Mouse (Mus musculus) adrenal gland, adult 8-10 months (tissue): Measurements from ENCODE around the gene Pdx1. TPM values are rescaled to one million over a fixed set of nuclear protein-coding genes. Genes with fewer than 3 reads are reported as not detected.
A peak's percentile ranks its signal among the peaks of the same experiment; 100 is the strongest.

Source experiments
- DNase-seq: peaks from one replicate; pipeline ENCODE4 v3.0.0; 2022
- total RNA-seq, 4 experiments: library from RNA; stranded (reverse); gene quantifications; 2 replicates each; pipeline ENCODE4 v1.2.4; 2022

Gene Pdx1
- total RNA-seq, 4 experiments from 2014 or later, result not detected

DNA sequence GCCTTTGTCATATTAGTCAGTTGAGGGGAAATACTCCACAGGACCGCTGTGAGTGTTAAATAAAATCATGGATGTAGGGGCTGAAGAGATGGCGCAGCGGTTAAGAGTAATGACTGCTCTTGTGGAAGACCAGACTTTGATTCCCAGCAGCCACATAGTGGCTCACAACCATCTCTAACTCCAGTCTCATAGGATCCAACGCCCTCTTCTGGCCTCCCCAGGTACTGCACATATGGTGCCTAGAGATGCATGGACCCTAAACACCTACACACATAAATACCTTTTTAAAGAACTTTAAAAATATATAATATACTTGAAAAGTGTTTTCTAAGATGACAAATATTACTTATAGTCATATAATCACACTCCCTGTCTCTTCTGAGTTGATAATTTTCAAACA, 14.6 kb downstream of the Pdx1 start:
- DNase-seq, result no peak

DNA sequence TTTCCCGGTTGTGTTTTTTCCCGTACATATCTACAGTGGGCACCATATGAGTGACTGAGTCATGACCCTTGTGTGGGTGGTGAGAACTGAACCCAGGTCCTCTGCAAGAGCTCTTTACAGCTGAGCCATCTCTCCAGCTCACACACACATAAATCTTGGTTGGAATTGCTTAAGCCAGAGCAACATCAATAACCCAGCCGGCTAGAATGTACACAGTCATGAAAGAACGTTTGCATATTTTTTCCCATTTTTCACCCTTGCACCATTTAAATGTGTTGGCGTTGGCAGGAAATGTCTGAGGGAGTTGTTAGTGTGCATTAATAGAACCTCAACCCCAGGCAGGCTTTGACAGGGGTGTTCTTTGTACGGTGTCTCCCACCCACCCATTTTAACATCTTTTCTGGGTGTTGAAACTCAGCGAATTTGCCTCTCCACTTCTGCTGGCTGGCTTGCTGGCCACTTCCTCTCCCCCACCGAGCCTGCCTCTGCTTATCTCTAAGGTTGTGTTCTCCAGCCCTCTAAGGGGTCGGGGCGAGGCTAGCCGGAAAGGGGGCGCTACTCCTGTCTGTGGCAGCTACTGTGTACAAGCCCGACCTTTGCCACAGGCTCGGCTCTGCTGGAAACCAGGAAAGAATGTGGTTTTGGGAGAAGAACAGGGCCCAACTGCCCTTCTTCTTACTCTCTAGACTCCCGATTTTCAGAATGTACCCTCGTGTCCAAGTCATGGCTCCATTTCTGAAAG, 22.2 kb downstream of the Pdx1 start:
- DNase-seq, result no peak

DNA sequence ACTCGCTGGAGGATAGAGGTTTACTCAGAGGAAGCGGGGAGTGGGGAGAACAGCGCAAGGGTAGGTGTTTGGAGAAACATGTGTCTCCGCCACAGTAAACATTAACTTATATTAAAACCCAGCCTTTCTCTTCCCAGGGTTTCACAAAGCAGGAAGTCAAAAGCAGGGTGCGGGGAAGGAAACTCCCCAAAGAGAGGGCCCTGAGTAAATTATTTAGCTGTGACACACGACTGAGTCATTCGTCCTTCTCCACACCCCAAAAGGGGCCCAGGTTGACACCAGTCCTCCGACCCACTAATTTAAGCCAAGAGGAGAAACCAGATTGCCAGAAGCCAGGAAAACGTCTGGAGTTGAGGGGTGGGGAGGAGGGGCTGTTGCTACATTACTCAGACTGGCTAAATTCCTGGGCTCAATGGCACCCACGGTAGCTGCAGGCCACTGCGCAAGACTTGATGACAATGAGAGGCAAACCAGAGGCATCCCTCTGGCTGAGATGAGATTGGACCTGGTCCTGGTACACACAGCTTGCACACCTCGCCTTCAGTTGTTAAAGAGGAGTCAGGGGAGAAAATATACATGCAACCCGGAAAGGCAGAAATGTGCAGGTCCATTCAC, 22.9 kb downstream of the Pdx1 start:
- DNase-seq, result no peak

DNA sequence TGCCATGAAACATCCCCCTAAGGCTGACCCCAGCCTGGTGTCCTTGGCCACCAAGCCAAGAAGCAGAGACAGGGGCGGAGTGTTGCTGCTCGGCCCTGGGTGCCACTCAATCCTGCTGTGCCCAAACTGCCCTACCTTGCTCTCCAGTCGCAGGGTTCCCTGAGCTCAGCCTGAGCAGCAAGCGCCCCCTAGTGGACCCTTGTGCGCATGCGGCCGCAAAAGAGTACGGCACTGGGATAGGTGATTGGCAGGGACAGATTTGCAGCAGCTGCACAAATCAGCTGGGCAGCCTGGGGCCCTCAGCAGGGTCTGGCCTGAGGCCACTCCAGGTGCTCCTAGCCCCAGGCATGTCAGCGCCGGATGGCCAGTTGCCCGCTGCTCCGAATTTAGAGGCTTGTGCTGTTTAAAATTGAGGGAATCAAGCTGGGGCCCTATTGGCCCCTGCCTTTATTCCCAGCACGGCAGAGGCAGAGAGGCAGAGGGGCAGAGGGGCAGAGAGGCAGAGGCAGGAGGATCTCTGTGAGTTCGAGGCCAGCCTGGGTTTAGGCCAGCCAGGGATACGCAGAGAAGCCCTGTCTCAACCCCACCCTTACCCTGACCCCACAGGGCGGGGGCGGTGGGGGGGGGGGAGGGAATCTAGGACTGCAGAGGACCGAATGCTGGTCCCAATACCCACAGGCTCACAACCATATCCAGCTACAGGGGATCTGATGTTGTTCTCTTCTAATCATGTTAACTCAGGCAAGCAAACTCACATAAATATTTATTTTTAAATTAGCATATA, 23.6 kb downstream of the Pdx1 start:
- peak; percentile 28 for DNase-seq

DNA sequence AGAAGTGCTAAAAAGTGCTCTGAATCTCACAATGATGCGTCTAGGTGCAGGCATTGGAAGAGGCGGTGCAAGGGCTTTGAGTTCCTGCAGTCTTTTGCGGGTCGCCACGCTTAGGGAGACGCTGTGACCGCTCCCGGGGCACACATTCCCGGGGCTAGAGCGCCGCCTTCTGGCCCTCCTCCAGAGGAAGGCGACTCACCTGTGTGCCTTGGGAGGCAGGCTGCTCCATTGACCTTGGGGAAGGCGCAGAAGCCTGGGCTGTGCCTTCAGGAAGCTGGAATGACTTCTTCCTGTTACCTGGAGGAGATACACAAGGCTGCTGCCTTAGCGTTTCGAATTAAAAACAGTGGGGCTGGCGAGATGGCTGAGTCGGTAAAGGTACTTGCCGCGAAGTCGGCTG, 24.4 kb downstream of the Pdx1 start:
- DNase-seq, result no peak

DNA sequence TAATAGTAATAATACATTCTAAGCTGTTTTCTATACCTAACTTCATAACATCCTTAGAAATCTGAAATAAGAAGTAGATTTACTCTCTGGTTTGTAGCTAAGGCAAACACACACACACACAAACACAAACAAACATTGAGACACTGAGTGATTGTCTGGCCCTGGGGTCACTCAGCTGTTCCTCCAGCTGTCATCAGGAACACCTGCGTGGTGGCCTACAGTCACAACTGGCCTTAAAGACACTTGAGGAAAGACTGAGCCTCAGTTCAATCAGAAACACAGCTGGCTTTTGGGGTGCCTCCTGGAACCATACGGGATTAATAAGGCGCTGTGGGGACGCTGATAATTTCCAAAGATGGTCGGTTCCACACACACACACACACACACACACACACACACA, 27.5 kb downstream of the Pdx1 start:
- no peak for DNase-seq

DNA sequence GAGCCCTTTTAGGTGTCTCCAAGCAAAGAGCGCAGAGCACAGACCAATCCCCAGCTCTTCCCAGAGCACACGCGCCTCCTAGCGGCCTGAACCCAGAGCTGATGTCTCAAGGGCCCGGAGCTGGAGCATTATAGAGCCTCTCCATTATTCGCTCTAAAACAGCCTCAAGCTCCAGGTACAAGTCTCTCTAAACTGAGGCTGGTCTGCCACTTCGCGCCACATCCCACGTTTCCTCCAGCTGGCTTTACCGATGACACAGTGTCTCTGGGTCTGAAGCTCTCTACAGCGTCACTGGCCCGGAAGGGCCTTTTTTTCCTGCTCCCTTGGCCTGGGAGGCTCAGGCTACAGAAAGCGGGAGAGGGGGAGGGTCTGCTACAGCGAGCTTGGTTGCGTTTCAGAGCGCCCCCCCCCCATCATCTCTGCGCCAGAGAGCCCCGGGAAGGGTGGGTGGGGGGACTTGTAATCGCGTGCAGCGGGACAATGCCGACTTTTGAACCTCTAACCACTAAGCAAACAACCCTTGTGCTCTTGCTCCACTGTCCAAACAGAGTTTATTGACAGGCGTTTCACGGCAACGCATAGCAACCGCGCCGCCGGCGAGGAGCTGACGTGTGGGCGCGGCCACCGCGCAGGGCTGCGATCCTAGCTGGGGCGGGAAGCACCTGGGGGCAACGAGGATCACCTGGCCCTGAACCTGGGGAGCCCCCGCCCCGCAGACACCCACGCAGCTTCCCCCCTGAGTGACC, 29.7 kb downstream of the Pdx1 start:
- no peak for DNase-seq

DNA sequence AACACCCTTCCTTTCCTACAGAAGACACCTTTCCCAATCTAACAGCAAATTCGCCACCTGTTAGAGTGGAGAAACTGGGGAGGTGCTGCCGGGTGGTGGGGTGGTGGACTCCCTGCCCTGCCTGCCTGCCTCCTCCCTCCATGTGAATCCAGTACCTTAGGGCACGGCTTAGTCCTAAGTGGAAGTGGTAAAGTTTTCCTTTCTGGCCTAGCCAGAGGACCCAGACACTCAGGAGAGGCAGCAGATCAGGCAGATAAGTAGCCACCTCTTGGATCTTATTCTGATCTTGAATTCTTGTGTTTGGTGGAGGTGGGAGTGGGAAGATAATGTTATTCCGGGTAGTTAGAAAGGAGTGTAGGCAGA, 30.2 kb downstream of the Pdx1 start:
- no peak for DNase-seq

DNA sequence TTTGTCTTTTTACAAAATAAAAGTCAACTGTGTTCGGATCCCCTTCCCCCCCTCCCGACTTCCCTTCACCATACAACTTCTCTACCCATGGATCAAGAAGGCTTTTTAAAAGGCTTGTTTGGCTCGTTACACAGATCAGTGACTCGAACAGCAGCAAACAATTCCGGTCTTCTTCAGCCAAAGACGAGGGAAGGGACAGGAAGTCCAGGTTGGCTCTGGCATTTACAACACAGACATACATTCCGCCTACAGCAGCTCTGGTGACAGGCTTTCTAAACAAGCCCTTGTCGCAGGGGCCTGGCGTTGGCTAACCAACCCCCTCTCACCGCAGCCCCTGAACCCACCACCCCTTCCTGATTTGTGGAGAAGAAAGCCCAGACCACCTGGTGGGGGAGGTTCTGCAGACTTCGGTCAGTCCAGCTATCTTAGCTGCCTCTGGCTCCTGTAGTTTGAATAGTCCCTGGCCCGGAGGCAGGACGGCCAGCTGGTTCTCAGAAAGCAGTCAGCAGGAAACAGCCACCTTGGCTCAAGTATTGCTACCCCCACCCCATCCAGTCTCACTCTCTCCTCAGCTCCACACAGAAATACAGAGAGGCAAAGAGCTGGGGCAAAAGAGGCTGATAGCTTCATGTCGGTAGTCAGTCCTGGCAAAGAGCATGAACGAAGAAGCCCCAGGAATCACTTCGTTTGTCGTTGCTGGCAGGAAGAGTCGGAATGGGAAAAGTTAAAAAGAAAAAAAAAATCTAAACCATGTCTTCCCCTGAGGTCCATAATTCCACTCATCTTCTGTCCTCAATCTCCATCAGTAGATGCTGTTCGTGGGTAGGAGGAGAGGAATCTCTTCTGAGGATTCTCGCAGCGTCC, 31.4 kb downstream of the Pdx1 start:
- no peak for DNase-seq

DNA sequence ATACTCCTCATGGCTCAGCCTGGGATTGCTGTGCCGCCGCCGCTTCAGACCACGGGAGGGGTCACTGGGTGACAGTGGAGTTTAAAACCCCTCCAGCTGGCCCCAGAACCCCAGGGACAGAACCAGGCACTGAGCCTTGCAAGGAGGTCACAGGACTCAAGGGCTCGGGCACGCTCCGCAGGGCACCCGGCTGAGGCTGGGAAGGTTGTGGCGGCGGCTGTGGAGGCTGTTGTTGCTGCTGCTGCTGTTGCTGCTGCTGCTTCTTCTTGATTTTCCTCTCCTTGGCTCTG, 32.0 kb downstream of the Pdx1 start:
- no peak for DNase-seq

DNA sequence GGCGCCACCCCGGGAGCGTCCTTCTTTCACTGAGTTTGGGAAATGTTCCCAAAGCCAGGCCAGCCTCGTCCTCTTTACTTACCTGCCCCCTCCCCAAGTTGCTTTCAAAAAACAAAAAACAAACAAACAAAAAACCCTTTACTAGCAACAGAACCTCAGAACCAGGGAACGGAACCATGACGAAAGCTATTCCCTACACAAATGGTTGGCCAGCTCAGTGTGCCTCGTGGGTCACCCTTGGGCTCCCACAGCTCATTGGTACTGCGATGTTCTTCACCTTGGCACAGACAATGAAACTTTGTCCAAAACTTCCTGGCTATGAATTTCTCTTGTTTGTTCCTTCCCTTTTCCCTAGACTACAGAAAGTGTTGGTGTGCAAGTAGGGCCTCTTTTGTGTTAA, 32.4 kb downstream of the Pdx1 start:
- no peak for DNase-seq

DNA sequence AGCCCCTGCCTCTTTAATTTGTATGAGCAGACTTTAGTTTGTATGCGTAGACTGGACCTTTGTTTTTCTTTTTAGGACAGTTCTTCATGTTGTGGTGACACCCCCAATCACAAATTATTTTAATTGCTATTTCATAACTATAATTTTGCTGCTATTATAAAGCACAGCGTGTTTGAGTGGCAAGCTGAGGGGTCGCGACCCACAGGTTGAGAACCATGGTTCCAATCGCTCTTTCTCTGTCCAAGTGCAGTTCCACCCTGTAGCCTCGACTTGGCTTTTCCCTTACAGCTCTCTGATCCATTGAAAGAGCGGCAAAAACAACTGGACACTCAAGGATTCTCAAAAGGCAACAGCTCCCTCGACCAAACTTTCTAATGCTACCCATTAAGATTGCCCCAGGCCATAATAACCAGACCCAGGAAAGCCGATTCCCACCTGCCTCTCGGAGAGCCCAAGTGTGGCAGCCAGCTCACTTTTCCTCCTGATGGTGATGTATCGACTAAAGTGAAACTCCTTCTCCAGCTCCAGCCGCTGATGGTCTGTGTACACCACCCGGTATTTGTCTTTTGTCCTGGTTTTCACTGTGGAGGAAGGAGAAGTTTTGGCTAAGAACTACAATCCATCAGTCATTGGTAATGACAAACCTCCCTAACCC, 33.1 kb downstream of the Pdx1 start:
- no peak for DNase-seq

DNA sequence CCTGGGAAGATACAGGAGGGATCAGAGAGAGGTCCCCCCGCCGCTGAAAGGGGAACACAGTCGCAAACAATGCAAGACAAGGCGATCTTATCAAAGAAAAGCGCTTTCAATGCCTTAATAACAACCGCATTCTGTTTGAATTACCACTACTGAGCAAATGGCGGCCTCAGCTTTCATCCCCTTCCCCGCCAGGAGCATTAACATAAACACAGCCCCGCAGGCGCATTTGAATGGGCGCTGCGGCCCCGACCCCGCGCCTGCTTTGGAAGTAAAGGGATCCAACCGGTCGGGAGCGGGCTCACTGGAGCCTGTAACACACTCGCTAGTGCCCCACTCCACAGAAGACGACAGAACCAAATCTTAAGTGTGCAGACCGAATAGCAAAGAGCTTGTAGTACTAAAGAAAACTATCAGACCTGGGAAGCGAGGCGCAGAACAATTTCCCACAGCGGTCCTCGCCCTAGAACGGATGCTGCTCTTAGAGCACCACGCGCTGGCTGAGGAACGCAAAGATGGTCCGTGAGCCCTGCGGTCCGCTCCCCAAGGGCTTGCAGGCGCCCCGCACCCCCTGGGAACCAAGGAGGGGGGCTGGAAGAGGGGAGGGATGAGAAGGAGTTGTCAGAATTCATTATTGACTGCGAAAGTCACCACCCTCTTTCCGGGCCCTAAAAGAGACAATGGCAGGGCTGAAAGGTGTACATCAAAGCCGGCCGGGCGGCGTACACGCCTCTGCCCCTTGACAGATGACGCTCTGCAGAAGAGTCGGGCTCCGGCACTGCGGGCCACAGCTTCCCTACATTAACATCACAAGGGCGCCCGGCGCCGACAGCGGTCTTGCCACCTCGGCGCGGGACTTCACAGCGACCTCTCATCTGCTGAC, 34.8 kb downstream of the Pdx1 start:
- DNase-seq, result no peak

DNA sequence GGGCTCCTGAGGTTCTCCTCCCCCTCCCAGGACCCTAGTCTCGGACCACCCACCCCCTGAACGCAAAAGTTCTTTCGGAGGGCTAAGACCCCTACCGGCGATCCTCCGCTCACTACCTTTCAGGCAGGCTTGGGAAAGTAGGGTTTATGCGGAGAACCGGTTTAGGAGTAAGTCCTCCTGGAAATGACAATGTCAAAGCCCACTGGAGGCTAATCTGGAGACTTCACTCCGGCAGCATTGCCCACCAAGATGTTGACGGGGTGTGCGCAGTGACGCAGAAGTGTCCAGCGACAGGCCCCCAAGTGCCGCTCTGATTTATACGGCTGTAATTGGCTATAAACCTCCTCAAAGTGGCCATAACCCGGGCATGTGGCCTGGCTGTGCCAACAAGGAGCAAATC, 35.4 kb downstream of the Pdx1 start:
- no peak for DNase-seq

DNA sequence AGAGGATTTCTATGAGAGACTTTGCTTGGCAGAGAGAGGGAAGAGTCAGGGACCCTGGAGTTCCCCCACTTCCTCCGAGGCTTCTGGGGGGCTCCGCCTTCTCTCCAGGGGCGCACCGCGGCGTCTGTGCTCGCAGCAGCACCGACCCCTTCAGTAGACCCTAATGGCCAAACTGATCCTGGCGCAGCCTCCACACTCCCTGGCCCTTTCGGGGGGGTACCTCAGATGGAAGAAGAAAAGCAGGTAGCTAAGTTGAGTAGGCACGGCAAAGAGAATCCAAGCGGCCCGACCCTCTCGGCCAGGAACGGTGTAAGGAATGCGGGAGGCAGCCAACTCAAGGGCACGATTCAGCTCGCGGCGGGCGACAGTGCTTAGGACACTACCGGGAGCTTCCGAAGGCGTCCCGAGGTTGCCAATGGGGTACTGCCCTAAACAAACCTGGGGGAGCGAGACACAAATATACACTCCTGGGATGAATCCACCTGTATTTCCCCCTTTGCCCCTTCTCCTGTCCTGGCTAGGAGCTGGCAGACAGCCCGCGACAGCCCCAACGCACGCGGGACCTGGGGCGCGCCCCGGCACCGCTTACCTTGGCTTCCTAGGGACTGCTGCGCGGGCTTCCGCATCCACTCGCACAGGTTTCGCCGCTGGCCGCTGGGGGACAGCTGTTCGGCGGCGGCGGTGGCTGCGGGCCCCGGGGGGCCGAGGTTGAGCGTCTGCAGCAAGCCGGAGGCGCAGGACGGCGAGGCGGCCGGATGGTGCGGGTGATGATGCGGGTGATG, 36.3 kb downstream of the Pdx1 start:
- no peak for DNase-seq

DNA sequence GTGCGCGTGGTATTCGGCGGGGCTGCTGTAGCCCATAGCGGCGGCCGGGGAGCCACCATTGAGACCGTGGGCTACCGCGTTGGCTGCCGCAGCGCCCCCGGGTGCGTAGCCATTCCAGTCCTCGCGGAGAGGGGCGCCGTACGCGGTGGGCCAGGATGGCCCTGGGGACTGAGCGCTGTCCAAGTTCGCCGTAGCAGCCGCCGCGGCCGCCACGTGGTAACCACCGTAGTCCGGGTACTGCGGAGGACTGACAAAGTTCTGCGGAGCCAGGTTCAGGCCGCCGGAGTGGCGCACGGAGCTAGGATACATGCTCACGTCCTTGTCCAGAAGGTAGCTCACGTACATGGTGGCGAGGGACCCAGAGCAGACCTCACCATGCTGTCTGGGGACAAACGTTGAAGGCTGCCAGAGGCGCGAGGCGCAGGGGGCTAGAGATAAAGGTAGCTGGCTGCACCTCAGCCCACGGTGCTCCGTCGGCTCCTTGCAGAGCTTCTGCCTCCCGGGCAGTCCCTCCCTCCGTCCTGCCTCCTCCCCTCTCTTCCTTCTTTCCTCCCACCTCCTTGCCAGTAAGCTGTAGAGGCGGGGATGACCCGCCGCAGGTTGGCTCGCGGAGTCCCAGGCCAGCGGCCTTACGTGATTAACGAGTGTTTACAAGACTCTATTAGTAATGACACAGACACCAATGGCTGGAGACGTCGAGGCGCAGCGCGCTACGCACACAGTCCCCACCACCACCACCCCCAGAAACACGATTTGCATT, 37.1 kb downstream of the Pdx1 start, which contains the start of gene Cdx2:
Cdx2 (minus strand) TSS at position 633 of the 760 bp plus-strand sequence.
- DNase-seq, result no peak

DNA sequence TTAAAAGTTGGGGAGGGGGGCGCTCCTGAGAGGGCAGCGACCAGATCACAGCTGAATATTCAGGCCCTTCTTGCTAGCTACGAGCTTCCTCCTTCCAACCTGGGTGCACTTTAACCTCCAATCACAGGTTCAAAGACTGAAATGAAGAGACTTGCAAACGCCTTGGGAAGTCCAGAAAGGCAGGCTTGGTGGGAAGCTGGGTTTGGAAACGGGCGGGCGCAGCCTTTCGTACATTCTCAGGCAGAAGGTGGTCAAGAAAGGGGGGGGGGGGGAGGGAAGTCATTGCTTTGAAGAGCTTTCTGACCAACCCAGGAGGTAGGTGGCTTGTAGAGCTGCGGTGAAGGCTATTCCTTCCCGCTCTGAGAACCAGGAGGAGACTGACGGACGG, 37.6 kb downstream of the Pdx1 start:
- no peak for DNase-seq

DNA sequence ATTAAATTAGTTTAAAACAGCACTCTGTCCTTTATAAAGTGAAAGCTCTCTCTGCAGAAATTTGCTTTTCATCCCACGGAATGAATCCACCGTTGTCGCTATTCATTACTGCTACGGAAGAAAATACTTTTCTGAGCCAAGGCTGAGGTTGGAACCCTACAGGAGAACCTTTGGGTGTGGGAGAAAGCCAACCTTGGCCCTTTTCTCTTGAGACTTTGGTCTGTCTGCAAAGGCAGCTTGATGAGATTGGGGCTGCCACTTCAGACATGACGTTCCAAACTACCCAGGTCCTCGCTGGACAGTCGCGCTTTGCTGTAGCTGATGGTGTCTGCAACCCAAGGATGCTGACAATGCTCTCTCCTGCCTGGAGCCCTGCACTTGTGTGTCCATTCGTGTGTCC, 38.7 kb downstream of the Pdx1 start:
- no peak for DNase-seq

DNA sequence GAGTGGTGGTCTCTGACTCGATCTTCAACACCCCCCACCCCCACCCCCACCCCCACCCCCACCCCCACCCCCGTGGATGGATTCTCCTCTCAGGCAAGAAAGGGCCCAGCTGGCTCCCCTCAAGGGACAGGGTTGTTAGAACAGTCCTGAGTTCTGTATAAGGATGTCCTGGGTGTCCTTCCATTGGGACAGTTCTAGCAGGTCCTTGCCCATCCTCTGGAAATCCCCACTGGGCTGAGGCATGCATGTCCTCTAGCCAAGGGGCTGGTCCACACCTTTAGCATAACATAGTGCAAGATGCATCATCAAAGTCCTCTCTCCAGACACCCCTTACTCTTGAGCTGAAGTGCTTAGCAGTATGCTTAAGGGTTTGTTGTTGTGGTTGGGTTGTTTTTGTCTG, 40.0 kb downstream of the Pdx1 start:
- DNase-seq, result no peak
